Mouse (Mus musculus) thymus, adult 2 months (tissue): ENCODE measurements at regions not wholly inside any gene's neighbourhood (a gene's known extent, or its start where the extent isn't known, plus 50 kb on each side); places are given as distances from the start of the nearest gene placed in this dataset.

Experiments used
- DNase-seq: peaks from one replicate; pipeline ENCODE4 v3.0.0; 2021
- H3K27ac ChIP-seq: fragments of 200-500 bp; 2 replicates; pipeline ENCODE4 v1.5.1; 2012; ENCODE audit warnings: low read length, control low read depth; ENCODE audit not compliant: control insufficient read depth, insufficient read depth
- H3K27me3 ChIP-seq: fragments of 200-500 bp; 2 replicates; pipeline ENCODE4 v1.6.1; 2012; ENCODE audit warnings: mild to moderate bottlenecking, low read length, moderate library complexity, mixed read lengths; ENCODE audit not compliant: control insufficient read depth, insufficient read depth
- H3K36me3 ChIP-seq: fragments of 200-500 bp; 2 replicates; pipeline ENCODE4 v1.6.1; 2012; ENCODE audit warnings: mild to moderate bottlenecking, low read length, moderate library complexity; ENCODE audit not compliant: control insufficient read depth, insufficient read depth
- H3K4me1 ChIP-seq: fragments of 200-500 bp; replicated peaks from 2 replicates; pipeline ENCODE4 v1.6.1; 2012; ENCODE audit warnings: low read length; ENCODE audit not compliant: control insufficient read depth, insufficient read depth
- H3K4me3 ChIP-seq: fragments of 200-500 bp; 2 replicates; pipeline ENCODE4 v1.5.1; 2012; ENCODE audit warnings: mild to moderate bottlenecking, low read length, control low read depth, moderate library complexity; ENCODE audit not compliant: control insufficient read depth, insufficient read depth
- CTCF ChIP-seq: fragments of 200-500 bp; IDR thresholded peaks from 2 replicates; pipeline ENCODE4 v1.5.1; 2012; ENCODE audit warnings: mild to moderate bottlenecking, control low read depth, low read length, moderate library complexity, borderline replicate concordance; ENCODE audit not compliant: control insufficient read depth, poor library complexity, insufficient read depth; ENCODE audit errors: extremely low read depth
- POLR2A ChIP-seq: fragments of 200-500 bp; IDR thresholded peaks from 2 replicates; pipeline ENCODE4 v1.6.1; 2012; ENCODE audit warnings: mild to moderate bottlenecking, low read length, control low read depth, moderate library complexity; ENCODE audit not compliant: control insufficient read depth, poor library complexity, insufficient read depth; ENCODE audit errors: extremely low read depth
- WGBS: fragments of 180-500 bp; shearing (Covaris S2); methylation state at CpG from one replicate; pipeline ENCODE4 v1.1.7; 2018; 5-methylcytosine and 5-hydroxymethylcytosine counted together

GRCm38 (mm10) chr10:9291456-9292146, 383.4 kb downstream of the Samd5 start:
- Histone ChIP-seq H3K27ac (no peak overlapping the region), H3K4me3 (no peak overlapping the region), H3K27me3 (no peaks in the 10 kb centered on the region), H3K36me3 (no peaks in the 10 kb centered on the region), H3K4me1 (no peaks in the 10 kb centered on the region)
- WGBS: 81% methylated on average over 6 of the region's 6 CpGs
- DNase-seq: no peak
- TF ChIP-seq POLR2A (no peak), CTCF (no peak)

DNA sequence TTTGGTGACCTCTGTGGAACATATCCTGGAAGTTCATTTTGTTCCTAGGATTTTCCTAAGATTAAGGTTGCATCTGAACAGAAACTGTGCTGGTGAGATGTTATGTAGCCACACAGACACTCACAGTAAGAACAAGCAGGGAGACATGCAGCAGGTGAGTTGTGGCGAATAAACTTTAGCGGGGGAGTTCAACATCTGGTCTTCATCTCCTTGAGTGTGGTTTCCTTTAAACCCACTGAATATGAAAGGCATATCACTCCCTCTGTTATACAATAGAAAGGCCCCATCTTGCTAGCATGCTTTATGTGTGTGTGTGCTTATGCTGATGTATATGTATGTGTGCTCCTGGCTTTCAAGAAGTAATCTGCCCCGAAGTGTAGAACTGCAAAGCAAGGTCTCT, 387.1 kb upstream of the Sash1 start:
- 84% methylated on average over 3 of the region's 3 CpGs for WGBS
- no peak overlapping the region for H3K4me3 ChIP-seq
- TF ChIP-seq POLR2A: no peak
- TF ChIP-seq CTCF: no peak
- no peaks in the 10 kb centered on the region for H3K4me1 ChIP-seq
- no peaks in the 10 kb centered on the region for H3K27me3 ChIP-seq
- no peaks in the 10 kb centered on the region for H3K36me3 ChIP-seq
- no peak overlapping the region for H3K27ac ChIP-seq
- no peak for DNase-seq

GRCm38 (mm10) chr10:9272243-9272642, 386.4 kb upstream of the Sash1 start:
- Histone ChIP-seq H3K27ac (no peak overlapping the region), H3K4me1 (no peaks in the 10 kb centered on the region), H3K27me3 (no peaks in the 10 kb centered on the region), H3K36me3 (no peaks in the 10 kb centered on the region), H3K4me3 (no peak overlapping the region)
- TF ChIP-seq POLR2A (no peak), CTCF (no peak)
- no peak for DNase-seq
- WGBS: 79% methylated on average over 5 of the region's 5 CpGs

DNA sequence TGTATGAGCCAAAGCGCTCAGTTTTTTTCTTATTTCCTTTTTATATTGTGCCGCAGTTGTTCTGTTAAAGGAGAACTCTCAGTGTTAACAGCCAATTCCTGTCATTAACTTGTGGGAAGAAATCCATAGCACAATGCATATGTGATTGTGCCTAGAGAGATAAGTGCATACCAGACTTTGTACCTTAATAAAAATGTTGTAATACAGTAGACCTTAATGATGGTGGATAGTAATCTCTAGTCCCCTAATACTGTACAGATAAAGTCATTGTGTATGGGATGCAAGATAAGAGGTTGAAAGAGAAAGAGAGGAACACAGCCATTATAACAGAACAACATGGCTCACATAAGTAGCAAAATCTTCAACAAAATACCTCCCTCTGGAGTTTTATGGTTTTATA, 379.7 kb upstream of the Sash1 start:
- WGBS: 96% methylated on average over 2 of the region's 2 CpGs
- DNase-seq: no peak
- H3K27me3 ChIP-seq: no peaks in the 10 kb centered on the region
- H3K4me1 ChIP-seq: no peaks in the 10 kb centered on the region
- H3K4me3 ChIP-seq: no peak overlapping the region
- no peak overlapping the region for H3K27ac ChIP-seq
- TF ChIP-seq CTCF (no peak), POLR2A (no peak)
- H3K36me3 ChIP-seq: no peaks in the 10 kb centered on the region

GRCm38 (mm10) chr10:9264309-9265000, 378.6 kb upstream of the Sash1 start:
- Histone ChIP-seq H3K27me3 (no peaks in the 10 kb centered on the region), H3K36me3 (no peaks in the 10 kb centered on the region), H3K4me3 (no peak overlapping the region), H3K27ac (no peak overlapping the region), H3K4me1 (no peaks in the 10 kb centered on the region)
- TF ChIP-seq POLR2A (no peak), CTCF (no peak)
- no peak for DNase-seq
- 87% methylated on average over 12 of the region's 12 CpGs for WGBS

DNA sequence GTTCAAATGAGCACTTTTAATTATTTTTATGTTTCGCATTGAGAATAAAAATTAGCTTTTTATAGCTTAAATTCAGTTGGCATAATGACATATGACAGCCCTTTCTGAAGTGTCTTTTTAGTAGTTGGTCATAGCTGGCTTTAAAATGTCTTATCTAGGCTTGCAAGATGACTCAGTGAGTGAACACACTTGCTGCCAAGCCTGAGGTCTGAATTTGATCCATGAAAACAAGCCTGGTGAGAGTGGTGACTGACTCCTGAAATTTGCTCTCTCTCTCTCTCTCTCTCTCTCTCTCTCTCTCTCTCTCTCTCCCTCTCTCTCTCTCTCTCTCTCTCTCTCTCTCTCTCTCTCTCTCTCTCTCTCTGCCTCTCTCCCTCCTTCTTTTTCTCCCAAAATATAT, 372.8 kb upstream of the Sash1 start:
- no peak for DNase-seq
- 84% methylated on average over 1 of the region's 1 CpGs for WGBS

GRCm38 (mm10) chr10:9252941-9253217, 367.0 kb upstream of the Sash1 start:
- H3K27ac ChIP-seq: no peak overlapping the region
- TF ChIP-seq POLR2A (no peak), CTCF (no peak)
- DNase-seq: no peak
- no peaks in the 10 kb centered on the region for H3K27me3 ChIP-seq
- H3K4me1 ChIP-seq: no peaks in the 10 kb centered on the region
- H3K36me3 ChIP-seq: no peaks in the 10 kb centered on the region
- no peak overlapping the region for H3K4me3 ChIP-seq
- WGBS: 37% methylated on average over 3 of the region's 3 CpGs

More for the DNA sequence above, 372.8 kb upstream of the Sash1 start:
- H3K27ac ChIP-seq: no peak overlapping the region
- TF ChIP-seq CTCF (no peak), POLR2A (no peak)
- no peaks in the 10 kb centered on the region for H3K4me1 ChIP-seq
- H3K27me3 ChIP-seq: no peaks in the 10 kb centered on the region
- H3K4me3 ChIP-seq: no peak overlapping the region
- H3K36me3 ChIP-seq: no peaks in the 10 kb centered on the region
